Mouse (Mus musculus): ENCODE measurements around the gene Olfr780.
"Not testable (repeated sequence)": the region's sequence is repeated elsewhere in the genome, so short reads cannot be mapped to it uniquely, and the experiment has no call there.

Gene Olfr780

DNA sequence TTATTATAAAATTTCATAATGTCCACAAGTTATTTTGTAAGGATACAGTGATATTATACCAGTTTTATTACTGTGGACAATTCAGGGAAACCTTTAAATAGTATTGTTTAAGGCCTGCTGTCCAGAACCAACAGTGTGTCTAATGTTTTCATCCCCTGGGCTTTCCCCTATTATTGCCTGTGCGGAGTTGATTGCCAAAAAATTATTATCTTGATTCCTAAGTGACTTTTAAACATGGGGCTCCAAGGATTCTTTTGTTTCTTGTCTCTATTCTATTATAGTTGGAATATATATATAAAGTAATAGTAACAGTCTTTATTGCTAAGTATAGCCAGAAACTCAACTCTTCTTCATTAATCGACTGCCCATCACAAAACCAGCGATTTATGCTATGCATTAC lies at the start of gene Olfr780:
Olfr780 (plus strand) TSS at position 301 of the 400 bp plus-strand sequence.
- no peak for DNase-seq (ENCODE audit: low spot score)

DNA sequence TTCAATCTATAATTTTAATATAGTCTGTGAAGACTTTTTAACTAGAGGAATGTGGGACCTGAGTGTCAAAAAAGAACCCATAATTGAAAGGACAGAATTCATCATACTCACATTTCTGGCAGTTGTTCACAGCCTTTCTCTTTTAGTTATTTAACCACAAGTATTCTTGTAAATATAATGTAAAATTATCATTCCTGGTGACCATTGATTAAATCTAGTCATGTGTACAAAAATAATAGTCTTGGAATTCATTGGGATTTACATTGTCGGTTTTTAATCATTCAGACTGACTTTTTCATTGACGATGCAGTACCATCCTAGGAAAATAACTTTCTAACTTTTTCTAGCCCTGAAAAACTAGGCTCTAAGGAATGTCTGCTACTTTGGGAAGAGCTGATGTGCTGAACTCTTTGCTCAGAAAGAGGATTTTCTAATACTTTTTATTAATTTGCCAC lies 46.8 kb upstream of the Olfr780 start, which contains the start of gene Olfr777:
Olfr777 (minus strand) TSS at position 405 of the 455 bp plus-strand sequence.
- no peak for DNase-seq (ENCODE audit: low spot score)

DNA sequence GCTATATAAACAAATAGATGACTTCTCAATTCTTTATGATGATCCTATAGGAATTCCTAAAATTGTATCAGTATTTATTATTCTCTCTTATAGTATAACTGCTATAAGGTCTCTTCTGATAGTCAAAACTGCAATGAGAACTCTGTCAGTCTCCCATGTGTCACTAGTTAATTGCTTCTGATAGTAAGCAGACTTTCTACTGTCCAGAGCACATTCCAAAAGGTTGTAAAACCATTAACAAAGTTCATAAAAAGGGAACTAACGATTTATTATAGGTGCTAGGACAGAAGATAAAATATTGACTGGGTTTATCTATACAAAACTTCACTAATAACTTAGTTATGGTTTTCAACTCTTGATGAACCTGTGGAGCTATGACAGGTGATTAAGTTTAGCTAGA lies 4.9 kb upstream of the Olfr780 start:
- DNase-seq (ENCODE audit: low spot score) = not testable (repeated sequence)

DNA sequence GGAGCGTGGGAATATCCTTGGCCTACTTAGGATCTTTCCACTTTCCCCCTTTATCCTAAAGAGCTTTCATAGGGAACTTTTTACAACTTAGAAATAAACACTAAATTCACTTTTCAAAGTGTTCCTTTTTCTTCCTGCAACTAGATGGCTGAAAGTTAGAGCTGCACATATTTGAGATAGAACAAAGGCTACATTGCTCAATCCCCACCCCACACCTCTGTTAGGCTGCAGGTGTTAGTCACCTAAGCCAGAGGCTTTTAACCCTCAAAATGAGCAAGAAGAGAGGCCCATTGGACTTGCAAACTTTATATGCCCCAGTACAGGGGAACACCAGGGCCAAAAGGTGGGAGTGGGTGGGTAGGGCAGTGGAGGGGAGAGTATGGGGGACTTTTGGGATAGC lies 4.4 kb upstream of the Olfr780 start:
- DNase-seq (ENCODE audit: low spot score) = not testable (repeated sequence)

DNA sequence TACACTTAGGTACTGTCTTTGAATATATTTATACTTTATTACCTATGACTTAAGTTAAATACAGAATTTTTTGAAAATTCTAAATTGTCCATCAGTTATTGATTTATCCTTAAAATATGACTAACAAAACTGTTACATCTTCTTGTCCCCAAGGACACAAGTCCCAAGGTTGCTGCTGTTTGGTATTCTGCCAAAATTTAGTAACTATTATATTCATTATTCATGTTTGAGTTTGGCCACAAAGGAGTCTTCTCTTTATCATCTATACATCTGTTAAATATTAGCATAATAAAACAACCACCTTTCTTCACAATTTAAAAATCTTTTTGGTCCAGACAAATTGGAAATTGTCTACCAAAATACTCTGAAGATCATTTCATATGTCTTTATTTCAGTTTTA lies 10.6 kb downstream of the Olfr780 start, which contains the start of gene Olfr781:
Olfr781 (plus strand) TSS at position 301 of the 400 bp plus-strand sequence.
- DNase-seq (ENCODE audit: low spot score) = no peak

DNA sequence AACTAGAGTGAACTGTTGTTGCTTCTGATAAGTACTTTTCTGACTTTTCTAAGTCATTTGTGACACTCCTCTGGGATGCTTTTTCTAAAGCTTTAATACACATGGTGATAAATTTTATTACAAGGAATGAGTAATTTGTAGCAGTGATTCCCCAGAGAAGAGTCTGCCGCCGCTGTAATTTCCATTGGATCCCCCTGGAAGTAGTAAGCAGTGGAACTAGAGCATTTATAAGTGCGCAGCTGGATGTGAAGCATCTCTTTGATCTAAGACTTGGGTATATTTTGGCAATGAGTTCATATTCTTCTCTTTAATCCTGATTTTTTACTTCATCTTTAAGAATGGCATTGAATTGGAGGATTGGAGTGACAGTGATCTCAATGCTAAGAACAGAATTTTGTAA lies 30.6 kb downstream of the Olfr780 start, which contains the start of gene Olfr782:
Olfr782 (plus strand) TSS at position 301 of the 400 bp plus-strand sequence.
- DNase-seq (ENCODE audit: low spot score) = no peak

DNA sequence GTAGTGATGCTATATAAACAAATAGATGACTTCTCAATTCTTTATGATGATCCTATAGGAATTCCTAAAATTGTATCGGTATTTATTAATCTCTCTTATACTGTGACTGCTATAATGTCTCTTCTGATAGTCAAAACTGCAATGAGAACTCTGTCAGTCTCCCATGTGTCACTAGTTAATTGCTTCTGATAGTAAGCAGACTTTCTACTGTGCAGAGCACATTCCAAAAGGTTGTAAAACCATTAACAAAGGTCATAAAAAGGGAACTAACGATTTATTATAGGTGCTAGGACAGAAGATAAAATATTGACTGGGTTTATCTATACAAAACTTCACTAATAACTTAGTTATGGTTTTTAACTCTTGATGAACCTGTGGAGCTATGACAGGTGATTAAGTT lies 34.6 kb downstream of the Olfr780 start:
- not testable (repeated sequence) for DNase-seq (ENCODE audit: low spot score)

DNA sequence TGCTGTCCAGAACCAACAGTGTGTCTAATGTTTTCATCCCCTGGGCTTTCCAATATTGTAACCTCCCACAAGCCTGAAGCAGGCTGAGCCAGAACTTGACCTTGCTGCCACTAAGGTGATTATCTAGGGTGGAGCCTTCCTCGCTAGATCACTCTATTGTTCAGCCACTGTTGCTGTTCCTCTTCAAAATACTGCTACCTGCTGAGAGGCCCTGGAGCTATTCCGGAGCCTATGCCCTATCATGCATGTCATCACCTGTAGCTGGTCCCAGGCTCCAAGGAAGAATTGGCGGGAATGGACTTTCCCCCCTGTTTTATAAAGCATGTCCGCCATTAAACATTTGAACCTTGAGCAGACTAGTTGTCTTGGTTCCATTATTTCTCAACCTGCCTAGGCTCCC lies 38.6 kb downstream of the Olfr780 start:
- not testable (repeated sequence) for DNase-seq (ENCODE audit: low spot score)

DNA sequence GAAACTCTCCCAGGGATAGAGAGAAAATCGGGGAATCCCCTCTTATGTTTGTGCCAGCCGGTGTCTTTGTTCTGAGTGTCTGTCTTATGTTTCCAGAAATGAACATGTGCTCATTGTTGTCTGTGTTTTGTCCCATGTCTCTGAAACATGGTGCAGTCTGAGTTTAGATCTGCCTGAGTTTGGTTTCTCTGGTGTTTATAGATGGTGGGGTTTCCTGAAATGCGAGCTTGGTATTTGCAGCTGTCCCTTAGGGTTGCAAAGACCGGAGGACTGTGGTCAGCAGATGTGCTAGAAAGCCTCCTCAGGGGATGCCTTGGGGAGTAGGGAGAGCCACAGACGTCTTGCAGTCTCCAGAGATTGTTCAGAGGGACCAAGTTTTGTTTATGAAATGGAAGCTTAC lies 39.4 kb downstream of the Olfr780 start:
- no peak for DNase-seq (ENCODE audit: low spot score)

All from yolk sac, embryonic 10.5 days (tissue).